Mouse (Mus musculus) left cerebral cortex, postnatal 10 days (tissue): ENCODE results near the gene Dixdc1. TPM values are rescaled to one million over a fixed set of nuclear protein-coding genes. Genes with fewer than 3 reads are reported as not detected.

ENCODE experiments used
- total RNA-seq, 2 experiments: library from RNA; stranded (reverse); gene quantifications; 2 replicates each; pipeline ENCODE4 v1.2.3; 2021

The Dixdc1 gene
- total RNA-seq, 2 experiments from 2014 or later, result 75.0 to 76.6 TPM

Other genes with a start within 250 kb of the Dixdc1 start
- gene Plet1, start 245.0 kb downstream of the Dixdc1 start, total RNA-seq, result not detected
- 10 to 100 TPM; 46.7 to 48.0 TPM for gene Pts, start 210.8 kb downstream of the Dixdc1 start, total RNA-seq
- 10 to 100 TPM; 18.5 to 19.1 TPM for gene Il18, start 184.7 kb downstream of the Dixdc1 start, total RNA-seq
- gene Bco2, start 184.3 kb downstream of the Dixdc1 start, total RNA-seq, result 1 to 10 TPM; 1.6 to 1.8 TPM
- gene Tex12, start 178.2 kb downstream of the Dixdc1 start, total RNA-seq, result not detected
- 100 to 1,000 TPM; 145 to 154 TPM for gene Sdhd, start 135.7 kb downstream of the Dixdc1 start, total RNA-seq
- 100 to 1,000 TPM; 215 to 230 TPM for gene Timm8b, start 135.6 kb downstream of the Dixdc1 start, total RNA-seq
- gene Pih1d2, start 122.2 kb downstream of the Dixdc1 start, total RNA-seq, result 1 to 10 TPM; 1.4 to 2.1 TPM
- gene Nkapd1, start 122.1 kb downstream of the Dixdc1 start, total RNA-seq, result 10 to 100 TPM; 28.9 to 30.3 TPM
- gene Dlat, start 79.7 kb downstream of the Dixdc1 start, total RNA-seq, result 100 to 1,000 TPM; 121 to 129 TPM
- gene 2310030G06Rik, start 7.0 kb upstream of the Dixdc1 start, total RNA-seq, result 1 to 10 TPM; 2.0 to 2.7 TPM
- 10 to 100 TPM; 67.6 to 87.4 TPM for gene Cryab, start 11.8 kb upstream of the Dixdc1 start, total RNA-seq
- 1 to 10 TPM; 1.7 to 2.2 TPM for gene Hspb2, start 12.8 kb upstream of the Dixdc1 start, total RNA-seq
- gene Fdxacb1, start 28.7 kb upstream of the Dixdc1 start, total RNA-seq, result 1 to 10 TPM; 5.5 to 6.6 TPM
- gene Alg9, start 35.5 kb upstream of the Dixdc1 start, total RNA-seq, result 10 to 100 TPM; 36.2 to 38.7 TPM
- 10 to 100 TPM; 27.0 to 28.7 TPM for gene 1110032A03Rik, start 36.0 kb upstream of the Dixdc1 start, total RNA-seq
- gene Ppp2r1b, start 105.8 kb upstream of the Dixdc1 start, total RNA-seq, result 10 to 100 TPM; 21.1 to 23.2 TPM